Mouse (Mus musculus) liver, embryonic 12.5 days (tissue): ENCODE results near the gene Gm9045. TPM values are rescaled to one million over a fixed set of nuclear protein-coding genes. Genes with fewer than 3 reads are reported as not detected.
A peak's percentile ranks its signal among the peaks of the same experiment; 100 is the strongest.
"Not testable (repeated sequence)": the region's sequence is repeated elsewhere in the genome, so short reads cannot be mapped to it uniquely, and the experiment has no call there.

Experiments used
- ATAC-seq: fragments of 200-750 bp; cut with Nextera tagmentation; 2 replicates; pipeline ENCODE4 v1.8.0; 2017; ENCODE audit warnings: moderate number of reproducible peaks, mild to moderate bottlenecking, moderate library complexity
- H3K27ac ChIP-seq: fragments of 300-500 bp; sonication (generic); 2 replicates; pipeline ENCODE4 v1.5.1; 2016; ENCODE audit warnings: mild to moderate bottlenecking
- H3K27me3 ChIP-seq: fragments of 300-500 bp; sonication (generic); replicated peaks from 2 replicates; pipeline ENCODE4 v1.6.1; 2016; ENCODE audit warnings: mild to moderate bottlenecking, moderate library complexity
- H3K36me3 ChIP-seq: fragments of 300-500 bp; sonication (generic); 2 replicates; pipeline ENCODE4 v1.6.1; 2016; ENCODE audit warnings: mild to moderate bottlenecking, moderate library complexity
- H3K4me1 ChIP-seq: fragments of 300-500 bp; sonication (generic); 2 replicates; pipeline ENCODE4 v1.6.1; 2016
- H3K4me2 ChIP-seq: fragments of 300-500 bp; sonication (generic); 2 replicates; pipeline ENCODE4 v1.6.1; 2016; ENCODE audit warnings: mild to moderate bottlenecking, moderate library complexity
- H3K4me3 ChIP-seq: fragments of 300-500 bp; sonication (generic); 2 replicates; pipeline ENCODE4 v1.5.1; 2016; ENCODE audit warnings: mild to moderate bottlenecking, moderate library complexity
- H3K9ac ChIP-seq: fragments of 300-500 bp; sonication (generic); 2 replicates; pipeline ENCODE4 v1.6.1; 2016; ENCODE audit warnings: mild to moderate bottlenecking, moderate library complexity
- H3K9me3 ChIP-seq: fragments of 300-500 bp; sonication (generic); replicated peaks from 2 replicates; pipeline ENCODE4 v1.6.1; 2016; ENCODE audit warnings: mild to moderate bottlenecking, moderate library complexity
- WGBS: fragments of 180-500 bp; shearing (Covaris S2); methylation state at CpG from one replicate; pipeline ENCODE4 v1.1.7; 2016; ENCODE audit not compliant: insufficient replicate concordance; 5-methylcytosine and 5-hydroxymethylcytosine counted together
- polyA plus RNA-seq: library from polyadenylated mRNA; unstranded; fragments of >200 nt; fragmentation: Nextera tagmentation; extraction: Ambion mirVana; gene quantifications from 2 replicates; pipeline ENCODE4 v1.2.1, GENCODE M21; 2016

The Gm9045 gene
- 0.05 TPM in 1 of 2 replicates, not detected in the other for polyA plus RNA-seq

- WGBS, result no CpG with 5 or more reads among the region's 14 CpGs
- not testable (repeated sequence) for H3K4me1 ChIP-seq, H3K9ac ChIP-seq, ATAC-seq, H3K4me2 ChIP-seq, H3K27me3 ChIP-seq, H3K27ac ChIP-seq, H3K9me3 ChIP-seq, H3K4me3 ChIP-seq, H3K36me3 ChIP-seq
Observed at GRCm38 (mm10) chr10:118337731-118338130, at the start of gene Gm9045. Gm9045 (minus strand) TSS chr10:118337831.

DNA sequence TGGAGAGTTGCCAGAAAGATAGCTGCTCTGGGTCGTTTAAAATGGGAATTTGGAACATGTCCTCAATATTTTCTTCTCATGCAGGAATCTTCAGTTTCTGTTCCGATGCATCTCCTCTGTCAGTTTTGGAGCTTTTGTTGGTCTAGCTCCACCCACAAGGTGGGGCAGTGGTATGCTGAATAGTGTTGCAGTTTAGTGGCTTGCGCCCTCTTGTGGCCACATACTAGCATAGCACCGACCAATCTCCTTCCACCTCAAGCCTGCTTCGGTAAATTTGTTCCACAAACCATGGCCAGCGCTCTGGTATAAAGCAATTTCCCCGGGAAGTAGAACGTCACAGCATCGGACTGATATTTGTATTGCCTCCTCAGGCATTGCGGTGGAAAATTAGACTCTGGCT lies 32.8 kb upstream of the Gm9045 start:
- H3K36me3 ChIP-seq, result no peaks in the 10 kb centered on the region
- H3K9ac ChIP-seq, result no peak overlapping the region
- no peaks in the 10 kb centered on the region for H3K9me3 ChIP-seq
- no peak overlapping the region for H3K4me3 ChIP-seq
- 7% methylated on average over 10 of the region's 10 CpGs for WGBS
- no peaks in the 10 kb centered on the region for H3K4me1 ChIP-seq
- H3K4me2 ChIP-seq, result no peak overlapping the region
- no peak overlapping the region for H3K27ac ChIP-seq
- H3K27me3 ChIP-seq, result no peaks in the 10 kb centered on the region
- peak; percentile 32; the same call in 1 of the 2 replicates for ATAC-seq

DNA sequence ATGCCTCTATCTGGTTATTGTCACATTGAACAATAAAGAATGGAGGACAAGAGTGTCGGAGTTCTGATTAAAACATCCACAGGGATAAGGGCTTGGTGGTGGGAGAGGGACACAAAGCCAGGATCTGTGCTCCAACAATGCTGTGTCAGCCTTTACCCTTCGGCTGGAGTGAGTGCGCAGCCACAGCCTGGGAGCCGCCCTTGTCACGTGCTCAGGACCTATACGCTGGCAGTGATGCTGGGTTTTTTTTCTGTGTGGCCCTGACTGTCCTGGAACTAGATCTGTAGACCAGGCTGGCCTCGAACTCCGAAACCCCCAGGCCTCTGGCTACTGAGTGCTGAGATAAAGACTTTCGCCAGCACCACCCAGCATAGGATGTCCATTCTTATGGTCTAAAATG lies 31.9 kb upstream of the Gm9045 start:
- WGBS, result 80% methylated on average over 9 of the region's 9 CpGs
- Histone ChIP-seq H3K9ac (no peak overlapping the region), H3K4me2 (no peak overlapping the region), H3K27ac (no peak overlapping the region), H3K27me3 (no peaks in the 10 kb centered on the region), H3K4me1 (no peaks in the 10 kb centered on the region), H3K4me3 (no peak overlapping the region), H3K36me3 (no peaks in the 10 kb centered on the region), H3K9me3 (no peaks in the 10 kb centered on the region)
- ATAC-seq, result no peak

- H3K4me1 ChIP-seq, H3K9me3 ChIP-seq, H3K9ac ChIP-seq, H3K27ac ChIP-seq, ATAC-seq, H3K4me3 ChIP-seq, H3K4me2 ChIP-seq, H3K27me3 ChIP-seq, H3K36me3 ChIP-seq: not testable (repeated sequence)
- 86% methylated on average over 1 of the region's 11 CpGs for WGBS
Observed at GRCm38 (mm10) chr10:118354005-118354404, 16.4 kb upstream of the Gm9045 start, which contains the start of gene Gm9049. Gm9049 (minus strand) TSS chr10:118354105.

- H3K9ac ChIP-seq, H3K4me3 ChIP-seq, H3K27me3 ChIP-seq, H3K4me1 ChIP-seq, H3K36me3 ChIP-seq, H3K9me3 ChIP-seq, H3K27ac ChIP-seq, H3K4me2 ChIP-seq, ATAC-seq: not testable (repeated sequence)
- 33% methylated on average over 1 of the region's 14 CpGs for WGBS
Observed at GRCm38 (mm10) chr10:118348579-118348978, 10.9 kb upstream of the Gm9045 start, which contains the start of gene Gm9048. Gm9048 (minus strand) TSS chr10:118348679.

- H3K9me3 ChIP-seq, H3K27me3 ChIP-seq, H3K36me3 ChIP-seq, ATAC-seq, H3K4me1 ChIP-seq, H3K4me3 ChIP-seq, H3K27ac ChIP-seq, H3K4me2 ChIP-seq, H3K9ac ChIP-seq: not testable (repeated sequence)
- WGBS, result no CpG with 5 or more reads among the region's 14 CpGs
Observed at GRCm38 (mm10) chr10:118343155-118343554, 5.5 kb upstream of the Gm9045 start, which contains the start of gene Gm9046. Gm9046 (minus strand) TSS chr10:118343255.

DNA sequence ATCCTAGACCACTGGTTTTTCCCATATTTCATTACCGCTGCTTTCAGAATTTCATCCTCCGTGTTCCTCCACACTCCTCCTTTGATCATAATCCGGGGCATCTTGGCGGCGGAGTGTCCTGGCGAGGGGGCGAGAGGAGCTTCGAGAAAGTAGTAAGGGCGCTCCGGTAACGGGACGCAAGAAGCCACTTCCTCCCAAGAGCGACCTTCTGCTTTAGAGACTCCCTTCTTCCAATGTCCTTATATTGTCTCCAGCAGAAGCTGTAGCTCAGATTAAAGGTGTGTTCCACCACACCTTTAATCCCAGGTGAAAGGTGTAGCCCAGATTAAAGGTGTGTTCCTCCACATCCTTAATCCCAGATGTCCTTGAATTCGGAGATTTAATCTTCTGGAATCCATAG lies 5.3 kb downstream of the Gm9045 start, which contains the start of gene Gm9044:
TSS of gene Gm9044 (minus strand) at position 101 of the 400 bp plus-strand sequence.
- not testable (repeated sequence) for H3K27me3 ChIP-seq, H3K4me3 ChIP-seq, H3K4me1 ChIP-seq, ATAC-seq, H3K9ac ChIP-seq, H3K27ac ChIP-seq, H3K36me3 ChIP-seq, H3K4me2 ChIP-seq, H3K9me3 ChIP-seq
- WGBS, result no CpG with 5 or more reads among the region's 14 CpGs

DNA sequence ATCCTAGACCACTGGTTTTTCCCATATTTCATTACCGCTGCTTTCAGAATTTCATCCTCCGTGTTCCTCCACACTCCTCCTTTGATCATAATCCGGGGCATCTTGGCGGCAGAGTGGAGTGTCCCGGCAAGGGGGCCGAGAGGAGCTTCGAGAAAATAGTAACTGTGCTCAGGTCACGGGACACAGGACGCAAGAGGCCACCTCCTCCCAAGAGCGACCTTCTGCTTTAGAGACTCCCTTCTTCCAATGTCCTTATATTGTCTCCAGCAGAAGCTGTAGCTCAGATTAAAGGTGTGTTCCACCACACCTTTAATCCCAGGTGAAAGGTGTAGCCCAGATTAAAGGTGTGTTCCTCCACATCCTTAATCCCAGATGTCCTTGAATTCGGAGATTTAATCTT lies 10.8 kb downstream of the Gm9045 start, which contains the start of gene Gm9040:
TSS of gene Gm9040 (minus strand) at position 101 of the 400 bp plus-strand sequence.
- not testable (repeated sequence) for H3K4me3 ChIP-seq, H3K4me2 ChIP-seq, H3K27ac ChIP-seq, ATAC-seq, H3K4me1 ChIP-seq, H3K27me3 ChIP-seq, H3K36me3 ChIP-seq, H3K9me3 ChIP-seq, H3K9ac ChIP-seq
- no CpG with 5 or more reads among the region's 11 CpGs for WGBS

DNA sequence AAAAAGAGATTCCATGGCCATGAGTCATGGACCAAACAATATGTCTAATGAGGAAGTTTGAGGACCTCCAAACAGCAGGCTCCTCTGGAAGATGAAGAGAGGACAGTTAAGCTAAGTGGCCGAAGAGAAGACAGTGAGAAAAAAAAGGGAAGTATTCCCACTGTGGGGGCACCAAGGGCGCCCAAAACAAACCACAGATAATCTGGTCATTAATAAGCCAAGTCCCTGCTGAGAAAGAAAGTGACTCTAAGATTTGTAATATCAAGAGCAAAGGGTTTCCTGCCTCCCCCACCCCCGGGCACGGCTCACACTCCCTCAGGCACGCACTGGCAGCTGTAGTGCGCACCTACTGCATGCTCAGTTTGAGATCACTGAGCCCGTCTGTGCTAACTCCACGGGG lies 18.6 kb downstream of the Gm9045 start:
- Histone ChIP-seq H3K4me3 (no peak overlapping the region), H3K27me3 (no peaks in the 10 kb centered on the region), H3K9me3 (no peaks in the 10 kb centered on the region), H3K4me1 (no peaks in the 10 kb centered on the region), H3K36me3 (no peaks in the 10 kb centered on the region), H3K9ac (no peak overlapping the region), H3K27ac (no peak overlapping the region), H3K4me2 (no peak overlapping the region)
- no peak for ATAC-seq
- 30% methylated on average over 8 of the region's 8 CpGs for WGBS

- not testable (repeated sequence) for H3K4me3 ChIP-seq, H3K9me3 ChIP-seq, H3K36me3 ChIP-seq, H3K4me1 ChIP-seq, H3K4me2 ChIP-seq, H3K27ac ChIP-seq, ATAC-seq, H3K27me3 ChIP-seq, H3K9ac ChIP-seq
- 33% methylated on average over 2 of the region's 2 CpGs for WGBS
Observed at GRCm38 (mm10) chr10:118302133-118302532, 35.5 kb downstream of the Gm9045 start.

DNA sequence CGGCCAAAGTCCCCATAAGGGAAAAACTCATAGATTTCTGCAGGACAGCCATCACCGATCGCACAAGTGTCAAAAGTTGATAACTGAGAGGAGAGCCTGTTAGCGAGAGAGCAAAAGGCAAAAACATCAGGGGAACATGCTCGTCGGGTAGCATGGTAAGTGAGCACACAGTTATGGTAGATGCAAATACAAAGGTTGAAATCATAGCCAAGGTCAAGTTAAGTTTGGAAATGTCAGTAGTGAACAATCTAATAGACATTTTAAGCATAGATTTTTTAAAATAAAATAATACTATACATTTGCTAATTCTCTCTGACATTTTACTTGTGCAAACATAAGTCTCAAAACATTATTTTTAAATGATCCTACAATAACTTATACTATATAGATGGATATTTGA lies 42.7 kb downstream of the Gm9045 start, which contains the start of gene Iltifb:
TSS of gene Iltifb (minus strand) at position 101 of the 400 bp plus-strand sequence.
- WGBS, result 74% methylated on average over 6 of the region's 6 CpGs
- Histone ChIP-seq H3K9me3 (no peaks in the 10 kb centered on the region), H3K9ac (no peak within 1 kb of the TSS), H3K27ac (no peak within 1 kb of the TSS), H3K27me3 (no peaks in the 10 kb centered on the region), H3K4me3 (no peak within 1 kb of the TSS), H3K4me2 (no peak within 1 kb of the TSS), H3K4me1 (no peaks in the 10 kb centered on the region), H3K36me3 (no peaks in the 10 kb centered on the region)
- no peak for ATAC-seq
